Mouse (Mus musculus): Measurements from ENCODE around the gene Camk2d.

DNA sequence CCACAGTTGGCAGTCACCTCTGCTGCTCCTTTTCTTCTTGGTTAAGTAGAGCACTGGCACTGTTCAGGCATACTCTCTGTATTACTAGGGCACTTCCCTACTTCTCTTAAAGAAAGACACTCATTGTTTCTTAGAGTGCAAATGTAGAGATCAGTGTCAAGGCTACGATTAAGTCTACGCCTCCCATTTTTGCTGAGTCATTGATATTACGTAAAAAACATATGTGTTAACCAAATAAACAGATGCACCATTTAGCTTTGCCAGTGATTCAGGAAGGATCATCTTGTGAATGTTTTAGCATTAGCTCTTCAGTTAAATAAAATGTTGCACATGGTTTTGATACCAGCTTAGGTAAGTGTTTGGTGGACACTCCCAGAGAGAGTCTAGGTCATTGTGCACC lies 215.5 kb downstream of the Camk2d start:
- TF ChIP-seq CTCF (IDR thresholded peaks at IDR 0.05; ENCODE audit: low read depth) (no peak), EP300 (optimal IDR thresholded peaks at IDR 0.05) (no peak)

Measured in stomach, postnatal 0 days (tissue).